Mouse (Mus musculus): ENCODE measurements around the gene Wwox. TPM values are rescaled to one million over a fixed set of nuclear protein-coding genes. Genes with fewer than 3 reads are reported as not detected.

Gene Wwox
- polyA plus RNA-seq, 1 experiment from 2014 or later: 10.2 TPM

GRCm38 (mm10) chr8:114554966-114555365, 115.5 kb downstream of the Wwox start:
- Histone ChIP-seq H3K4me2 (no peak overlapping the region), H3K27ac (no peak overlapping the region), H3K9me3 (replicated peaks) (no peaks in the 10 kb centered on the region), H3K4me3 (no peak overlapping the region), H3K27me3 (no peaks in the 10 kb centered on the region), H3K9ac (no peak overlapping the region), H3K36me3 (ENCODE audit: poor library complexity, severe bottlenecking) (no peaks in the 10 kb centered on the region), H3K4me1 (no peaks in the 10 kb centered on the region)
- 78% methylated on average over 15 of the region's 15 CpGs for WGBS
- no peak for ATAC-seq

DNA sequence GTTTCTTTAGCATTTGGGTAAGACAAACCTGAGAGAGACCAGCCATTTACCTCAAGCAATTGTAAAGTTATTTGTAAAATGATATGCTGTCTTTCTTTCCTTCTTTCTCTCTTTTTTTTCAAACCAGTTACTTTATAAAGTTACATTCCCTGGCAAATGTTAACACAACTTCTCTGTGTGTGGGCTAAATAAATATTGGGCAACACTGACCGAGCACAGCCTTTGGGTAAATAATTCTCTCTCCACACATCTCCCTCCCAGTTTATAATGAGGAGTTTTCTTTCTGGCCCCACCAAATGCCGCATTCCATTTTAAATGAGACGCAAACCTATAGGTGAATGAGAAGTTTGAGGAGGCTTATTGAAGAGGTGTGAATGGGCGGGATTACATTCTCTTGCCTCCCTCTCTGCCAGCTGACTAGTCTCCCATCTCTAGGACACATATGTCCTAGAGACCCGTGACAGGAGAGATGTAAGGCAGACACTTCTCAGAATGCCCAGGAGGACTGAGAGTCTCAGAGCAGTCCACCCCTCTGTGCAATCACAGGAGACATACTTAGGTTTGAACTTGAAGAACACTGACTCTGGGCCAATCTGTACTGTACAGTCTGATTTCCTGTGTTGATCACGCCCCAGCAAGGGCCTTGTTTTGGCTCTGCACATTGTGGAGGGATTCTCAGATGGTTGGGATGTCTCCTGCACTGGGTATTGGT, 116.2 kb downstream of the Wwox start:
- no peaks in the 10 kb centered on the region for H3K36me3 ChIP-seq (ENCODE audit: poor library complexity, severe bottlenecking)
- no peak overlapping the region for H3K9ac ChIP-seq
- H3K4me2 ChIP-seq: no peak overlapping the region
- WGBS: 77% methylated on average over 6 of the region's 6 CpGs
- no peaks in the 10 kb centered on the region for H3K9me3 ChIP-seq (replicated peaks)
- no peak overlapping the region for H3K27ac ChIP-seq
- no peaks in the 10 kb centered on the region for H3K4me1 ChIP-seq
- H3K27me3 ChIP-seq: no peaks in the 10 kb centered on the region
- no peak overlapping the region for H3K4me3 ChIP-seq
- ATAC-seq: no peak

DNA sequence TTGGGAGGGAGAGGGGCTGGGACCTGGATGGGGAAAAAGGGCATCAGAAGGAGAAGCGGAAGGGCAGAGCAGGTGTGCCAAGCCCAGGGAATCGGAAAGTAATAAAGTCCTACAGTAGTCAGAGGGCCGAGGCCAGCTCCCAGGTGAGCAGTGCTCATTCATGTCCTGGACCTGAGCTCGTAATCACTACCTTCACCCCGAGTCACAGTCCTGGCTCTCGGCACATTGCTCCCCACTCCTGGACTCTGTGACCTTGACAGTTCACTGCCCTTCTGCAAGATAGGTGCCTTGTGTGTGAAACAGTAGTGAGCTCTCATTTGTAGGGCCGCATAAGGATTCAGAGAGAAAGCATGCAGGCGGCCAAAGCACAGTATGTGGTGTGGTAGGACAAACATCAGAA, 121.7 kb downstream of the Wwox start:
- Histone ChIP-seq H3K36me3 (ENCODE audit: poor library complexity, severe bottlenecking) (no peaks in the 10 kb centered on the region), H3K9me3 (replicated peaks) (no peaks in the 10 kb centered on the region), H3K27ac (no peak overlapping the region), H3K4me3 (no peak overlapping the region), H3K9ac (no peak overlapping the region), H3K4me2 (no peak overlapping the region), H3K4me1 (peaks cover 4% of the 10 kb centered on the region; the same call in 1 of the 2 replicates), H3K27me3 (no peaks in the 10 kb centered on the region)
- ATAC-seq: no peak
- 96% methylated on average over 8 of the region's 8 CpGs for WGBS

- Histone ChIP-seq H3K4me3 (no peak overlapping the region), H3K36me3 (ENCODE audit: poor library complexity, severe bottlenecking) (no peaks in the 10 kb centered on the region), H3K9me3 (replicated peaks) (no peaks in the 10 kb centered on the region), H3K27ac (no peak overlapping the region), H3K27me3 (no peaks in the 10 kb centered on the region), H3K4me2 (no peak overlapping the region), H3K4me1 (peaks cover 4% of the 10 kb centered on the region; the same call in 1 of the 2 replicates), H3K9ac (no peak overlapping the region)
- no peak for ATAC-seq
- WGBS: 81% methylated on average over 13 of the region's 13 CpGs
Observed at GRCm38 (mm10) chr8:114562486-114562885, 123.0 kb downstream of the Wwox start.

DNA sequence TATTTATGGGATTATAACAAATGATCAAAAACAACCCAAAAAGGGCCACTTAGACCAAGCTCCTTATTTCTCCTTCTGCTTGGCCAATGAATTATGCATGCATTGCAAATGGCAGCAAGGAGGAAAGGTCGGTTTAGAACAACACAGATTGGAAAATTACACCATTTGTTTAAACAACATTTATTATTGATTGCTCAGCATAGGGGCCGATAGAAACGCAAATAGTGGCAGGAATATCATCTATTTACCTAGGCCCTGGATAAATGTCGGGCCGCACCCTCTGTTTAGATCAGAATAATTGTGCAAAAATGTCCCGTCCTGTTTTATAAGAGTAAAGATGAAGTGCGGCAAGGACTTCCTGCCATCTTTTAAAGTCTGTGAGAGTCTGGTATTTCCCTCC, 123.9 kb downstream of the Wwox start:
- H3K27ac ChIP-seq: no peak overlapping the region
- no peak overlapping the region for H3K4me2 ChIP-seq
- no peaks in the 10 kb centered on the region for H3K9me3 ChIP-seq (replicated peaks)
- peaks cover 4% of the 10 kb centered on the region; the same call in 1 of the 2 replicates for H3K4me1 ChIP-seq
- no peak for ATAC-seq
- no peaks in the 10 kb centered on the region for H3K27me3 ChIP-seq
- H3K9ac ChIP-seq: no peak overlapping the region
- H3K36me3 ChIP-seq (ENCODE audit: poor library complexity, severe bottlenecking): no peaks in the 10 kb centered on the region
- WGBS: 86% methylated on average over 7 of the region's 7 CpGs
- no peak overlapping the region for H3K4me3 ChIP-seq

DNA sequence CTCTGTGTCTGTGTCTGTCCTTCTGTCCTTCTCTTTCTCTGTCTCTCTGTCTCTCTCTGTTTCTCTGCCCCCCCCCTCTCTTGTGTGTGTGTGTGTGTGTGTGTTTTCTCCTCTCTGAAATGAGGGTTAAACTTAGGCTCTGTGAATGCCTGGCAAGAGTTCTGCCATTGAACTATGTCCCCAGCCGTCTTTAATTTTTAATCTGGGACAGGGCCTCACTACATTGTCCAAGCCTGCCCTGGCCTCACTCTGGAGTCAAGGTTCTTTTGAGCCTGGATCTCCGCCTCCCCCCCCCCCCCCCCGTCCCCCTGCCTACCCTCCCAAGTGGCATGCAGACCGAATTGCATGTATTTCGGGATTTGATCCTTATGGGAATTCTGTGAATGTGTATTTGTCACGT, 124.6 kb downstream of the Wwox start:
- Histone ChIP-seq H3K9ac (no peak overlapping the region), H3K27ac (no peak overlapping the region), H3K27me3 (no peaks in the 10 kb centered on the region), H3K4me1 (peaks cover 4% of the 10 kb centered on the region; the same call in 1 of the 2 replicates), H3K4me3 (no peak overlapping the region), H3K4me2 (no peak overlapping the region), H3K9me3 (replicated peaks) (no peaks in the 10 kb centered on the region), H3K36me3 (ENCODE audit: poor library complexity, severe bottlenecking) (no peaks in the 10 kb centered on the region)
- no peak for ATAC-seq
- WGBS: 41% methylated on average over 6 of the region's 6 CpGs

- Histone ChIP-seq H3K4me3 (no peak overlapping the region), H3K4me1 (peaks cover 4% of the 10 kb centered on the region; the same call in 1 of the 2 replicates), H3K9ac (no peak overlapping the region), H3K27ac (no peak overlapping the region), H3K27me3 (no peaks in the 10 kb centered on the region), H3K36me3 (ENCODE audit: poor library complexity, severe bottlenecking) (no peaks in the 10 kb centered on the region), H3K4me2 (no peak overlapping the region), H3K9me3 (replicated peaks) (no peaks in the 10 kb centered on the region)
- no peak for ATAC-seq
- 89% methylated on average over 16 of the region's 16 CpGs for WGBS
Observed at GRCm38 (mm10) chr8:114568531-114569166, 129.2 kb downstream of the Wwox start.

- WGBS: 86% methylated on average over 4 of the region's 4 CpGs
- H3K36me3 ChIP-seq (ENCODE audit: poor library complexity, severe bottlenecking): no peaks in the 10 kb centered on the region
- H3K4me1 ChIP-seq: no peaks in the 10 kb centered on the region
- no peak overlapping the region for H3K27ac ChIP-seq
- H3K27me3 ChIP-seq: no peaks in the 10 kb centered on the region
- no peak overlapping the region for H3K9ac ChIP-seq
- no peak overlapping the region for H3K4me2 ChIP-seq
- H3K4me3 ChIP-seq: no peak overlapping the region
- ATAC-seq: no peak
- H3K9me3 ChIP-seq (replicated peaks): no peaks in the 10 kb centered on the region; the same call in 1 of the 2 replicates
Observed at GRCm38 (mm10) chr8:114573014-114573746, 133.7 kb downstream of the Wwox start.

GRCm38 (mm10) chr8:114573747-114574093, 134.3 kb downstream of the Wwox start:
- no peak overlapping the region for H3K4me2 ChIP-seq
- no peaks in the 10 kb centered on the region for H3K4me1 ChIP-seq
- no peaks in the 10 kb centered on the region for H3K27me3 ChIP-seq
- no peaks in the 10 kb centered on the region; the same call in 1 of the 2 replicates for H3K9me3 ChIP-seq (replicated peaks)
- no peak for ATAC-seq
- H3K36me3 ChIP-seq (ENCODE audit: poor library complexity, severe bottlenecking): no peaks in the 10 kb centered on the region
- H3K4me3 ChIP-seq: no peak overlapping the region
- no peak overlapping the region for H3K27ac ChIP-seq
- 93% methylated on average over 8 of the region's 8 CpGs for WGBS
- H3K9ac ChIP-seq: no peak overlapping the region

DNA sequence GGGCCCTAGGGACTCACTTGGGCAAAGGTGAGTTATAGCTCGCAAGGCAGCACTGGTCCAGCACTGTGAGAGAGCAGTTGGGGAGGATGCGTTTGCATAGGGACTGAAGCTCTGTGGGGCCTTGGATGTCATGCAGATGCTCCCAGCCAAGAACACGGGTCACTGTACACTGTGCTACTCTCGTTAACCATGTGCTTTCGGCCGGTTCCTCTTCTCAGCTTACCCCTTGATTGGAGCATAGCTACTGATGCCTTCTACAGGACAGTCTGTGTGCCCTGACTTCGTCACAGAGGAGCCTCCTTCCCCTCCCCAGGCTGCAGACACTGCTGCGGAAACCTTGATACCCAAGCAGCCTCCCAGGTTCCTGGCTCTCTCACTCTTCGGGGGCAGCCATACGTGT, 139.8 kb downstream of the Wwox start:
- H3K9ac ChIP-seq: no peak overlapping the region
- peaks cover 10% of the 10 kb centered on the region for H3K4me1 ChIP-seq
- H3K9me3 ChIP-seq (replicated peaks): no peaks in the 10 kb centered on the region; the same call in 1 of the 2 replicates
- H3K4me3 ChIP-seq: no peak overlapping the region
- WGBS: 88% methylated on average over 10 of the region's 10 CpGs
- no peak overlapping the region for H3K27ac ChIP-seq
- H3K36me3 ChIP-seq (ENCODE audit: poor library complexity, severe bottlenecking): no peaks in the 10 kb centered on the region
- ATAC-seq: no peak
- H3K4me2 ChIP-seq: no peak overlapping the region
- no peaks in the 10 kb centered on the region for H3K27me3 ChIP-seq

DNA sequence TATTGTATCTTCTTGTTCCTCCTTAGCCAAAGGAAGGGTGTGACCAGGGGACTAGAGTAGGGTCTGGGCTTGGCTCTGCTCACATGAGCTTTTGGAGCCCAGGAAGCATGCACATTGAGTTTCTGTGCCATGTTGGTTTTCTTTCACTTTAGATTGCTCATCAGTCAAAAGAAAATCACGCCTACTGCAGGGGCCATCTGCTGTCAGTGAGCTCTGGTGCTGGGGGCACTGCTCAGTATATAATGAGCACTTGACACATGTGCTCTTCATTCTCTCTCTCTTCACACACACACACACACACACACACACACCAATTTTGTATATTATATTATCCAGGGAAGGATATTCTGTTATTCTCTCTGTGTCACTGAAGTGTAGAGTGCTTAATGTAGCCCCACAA, 141.2 kb downstream of the Wwox start:
- Histone ChIP-seq H3K4me1 (peaks cover 10% of the 10 kb centered on the region), H3K4me3 (no peak overlapping the region), H3K9ac (no peak overlapping the region), H3K9me3 (replicated peaks) (no peaks in the 10 kb centered on the region; the same call in 1 of the 2 replicates), H3K27ac (no peak overlapping the region), H3K4me2 (no peak overlapping the region), H3K36me3 (ENCODE audit: poor library complexity, severe bottlenecking) (no peaks in the 10 kb centered on the region), H3K27me3 (no peaks in the 10 kb centered on the region)
- WGBS: 46% methylated on average over 1 of the region's 1 CpGs
- ATAC-seq: peak; percentile 62

GRCm38 (mm10) chr8:114590336-114590867, 150.9 kb downstream of the Wwox start:
- Histone ChIP-seq H3K27me3 (no peaks in the 10 kb centered on the region), H3K4me2 (no peak overlapping the region), H3K9me3 (replicated peaks) (no peaks in the 10 kb centered on the region), H3K4me3 (no peak overlapping the region), H3K4me1 (peaks cover 36% of the 10 kb centered on the region), H3K27ac (no peak overlapping the region), H3K9ac (no peak overlapping the region), H3K36me3 (ENCODE audit: poor library complexity, severe bottlenecking) (no peaks in the 10 kb centered on the region)
- 59% methylated on average over 12 of the region's 12 CpGs for WGBS
- 0 out of 2 replicates have a peak, but pooled peaks have one; percentile 23 for ATAC-seq

Data from forebrain, embryonic 13.5 days (tissue).